Mouse (Mus musculus) liver, embryonic 14.5 days (tissue): ENCODE results near the gene Scly. TPM values are rescaled to one million over a fixed set of nuclear protein-coding genes. Genes with fewer than 3 reads are reported as not detected.

ENCODE experiments used
- ATAC-seq: fragments of 200-750 bp; cut with Nextera tagmentation; 2 replicates; pipeline ENCODE4 v1.8.0; 2017; ENCODE audit warnings: moderate number of reproducible peaks, mild to moderate bottlenecking, moderate library complexity; ENCODE audit not compliant: insufficient read depth
- DNase-seq, 3 experiments: peaks; one replicate each; pipeline ENCODE4 v3.0.0-alpha.2; 2012 to 2013; ENCODE audit warnings: low read depth in 3 of 3, low spot score in 3 of 3
- H3K27ac ChIP-seq: fragments of 300-500 bp; sonication (generic); 2 replicates; pipeline ENCODE4 v1.5.1; 2014; ENCODE audit warnings: moderate library complexity, mild to moderate bottlenecking, control low read depth, inconsistent platforms
- H3K27me3 ChIP-seq: fragments of 300-500 bp; sonication (generic); 2 replicates; pipeline ENCODE4 v1.6.1; 2014; ENCODE audit warnings: mild to moderate bottlenecking, low read length, moderate library complexity; ENCODE audit not compliant: control insufficient read depth, insufficient read depth
- H3K36me3 ChIP-seq: fragments of 300-500 bp; sonication (generic); replicated peaks from 2 replicates; pipeline ENCODE4 v1.6.1; 2014; ENCODE audit warnings: low read depth; ENCODE audit not compliant: control insufficient read depth, insufficient read depth
- H3K4me1 ChIP-seq, 2 experiments: fragments of 200-500 bp in 1 of 2; fragments of 300-500 bp in 1 of 2; sonication (generic) in 1 of 2; replicated peaks; 2 replicates each; pipeline ENCODE4 v1.6.1; 2012 to 2014; ENCODE audit warnings: antibody characterized with exemption in 1 of 2, inconsistent platforms in 1 of 2, low read length in 1 of 2; ENCODE audit not compliant: control insufficient read depth in 2 of 2, insufficient read depth in 2 of 2
- H3K4me2 ChIP-seq: fragments of 300-500 bp; sonication (generic); 2 replicates; pipeline ENCODE4 v1.6.1; 2014; ENCODE audit warnings: low read depth, mild to moderate bottlenecking, control low read depth, moderate library complexity
- H3K4me3 ChIP-seq, 2 experiments: fragments of 200-500 bp in 1 of 2; fragments of 300-500 bp in 1 of 2; sonication (generic) in 1 of 2; 2 replicates each; pipeline ENCODE4 v1.5.1; 2012 to 2014; ENCODE audit warnings: low read depth in 2 of 2, low read length in 2 of 2, mild to moderate bottlenecking in 2 of 2, control low read depth in 1 of 2, inconsistent platforms in 1 of 2, moderate library complexity in 1 of 2; ENCODE audit not compliant: insufficient read depth in 1 of 2
- H3K9ac ChIP-seq: fragments of 300-500 bp; sonication (generic); replicated peaks from 2 replicates; pipeline ENCODE4 v1.6.1; 2014; ENCODE audit warnings: mild to moderate bottlenecking, control low read depth, moderate library complexity
- H3K9me3 ChIP-seq: fragments of 300-500 bp; sonication (generic); 2 replicates; pipeline ENCODE4 v1.6.1; 2016; ENCODE audit warnings: low read length, mixed read lengths; ENCODE audit not compliant: control insufficient read depth
- CTCF ChIP-seq: IDR thresholded peaks from 2 replicates; pipeline ENCODE4 v1.5.1; 2016; ENCODE audit warnings: antibody characterized with exemption, low read depth, control low read depth
- EP300 ChIP-seq: IDR thresholded peaks from 2 replicates; pipeline ENCODE4 v1.6.1; 2016; ENCODE audit warnings: antibody characterized with exemption, low read depth
- WGBS: fragments of 180-500 bp; shearing (Covaris S2); extraction: QIAGEN DNeasy Blood & Tissue Kit; methylation state at CpG from one replicate; pipeline ENCODE4 v1.1.7; 2014; ENCODE audit not compliant: insufficient replicate concordance; 5-methylcytosine and 5-hydroxymethylcytosine counted together
- polyA plus RNA-seq, 2 experiments: library from polyadenylated mRNA; depleted of rRNA in 1 of 2; stranded (reverse) in 1 of 2; unstranded in 1 of 2; fragments of >200 nt; fragmentation: Nextera tagmentation in 1 of 2; extraction: Ambion mirVana in 1 of 2; gene quantifications; 2 replicates each; pipeline versions ENCODE4 v1.2.1 to v1.2.3; 2012 to 2014

The Scly gene
- polyA plus RNA-seq, 2 experiments: 21.0 TPM

GRCm38 (mm10) chr1:91324646-91325045 is 26.5 kb downstream of the Scly start:
- H3K9ac ChIP-seq: no peak overlapping the region
- H3K27ac ChIP-seq: no peak overlapping the region
- DNase-seq (no peak), ATAC-seq (no peak)
- no peak overlapping the region for H3K4me2 ChIP-seq
- H3K4me1 ChIP-seq: no peaks in the 10 kb centered on the region; a peak in 1 of 4 replicates
- TF ChIP-seq EP300 (no peak), CTCF (no peak)
- H3K27me3 ChIP-seq: no peaks in the 10 kb centered on the region
- no peaks in the 10 kb centered on the region for H3K36me3 ChIP-seq
- WGBS: 67% methylated on average over 2 of the region's 2 CpGs
- no peaks in the 10 kb centered on the region for H3K9me3 ChIP-seq
- H3K4me3 ChIP-seq: no peak overlapping the region

GRCm38 (mm10) chr1:91325488-91326042 is 27.4 kb downstream of the Scly start:
- WGBS: 45% methylated on average over 4 of the region's 4 CpGs
- no peak for DNase-seq

GRCm38 (mm10) chr1:91332102-91332501 is 34.0 kb downstream of the Scly start:
- Histone ChIP-seq H3K4me3 (no peak overlapping the region), H3K9me3 (no peaks in the 10 kb centered on the region), H3K4me2 (no peak overlapping the region), H3K36me3 (no peaks in the 10 kb centered on the region), H3K4me1 (0 out of 4 replicates have a peak, but pooled peaks cover 0 to 3% of the 10 kb centered on the region in 2 experiments), H3K27ac (no peak overlapping the region), H3K27me3 (no peaks in the 10 kb centered on the region), H3K9ac (no peak overlapping the region)
- TF ChIP-seq CTCF (no peak), EP300 (no peak)
- DNase-seq (no peak), ATAC-seq (no peak)
- 50% methylated on average over 4 of the region's 4 CpGs for WGBS

More at GRCm38 (mm10) chr1:91325488-91326042, 27.4 kb downstream of the Scly start:
- Histone ChIP-seq H3K4me2 (no peak overlapping the region), H3K9ac (no peak overlapping the region), H3K9me3 (no peaks in the 10 kb centered on the region), H3K4me3 (no peak overlapping the region), H3K4me1 (no peaks in the 10 kb centered on the region; a peak in 1 of 4 replicates), H3K27me3 (no peaks in the 10 kb centered on the region), H3K36me3 (no peaks in the 10 kb centered on the region), H3K27ac (no peak overlapping the region)
- TF ChIP-seq CTCF: no peak
- TF ChIP-seq EP300: no peak
- ATAC-seq: no peak

- DNase-seq (no peak), ATAC-seq (no peak)
- H3K4me3 ChIP-seq: no peak overlapping the region
- H3K4me1 ChIP-seq: 0 out of 4 replicates have a peak, but pooled peaks cover 0 to 3% of the 10 kb centered on the region in 2 experiments
- H3K27ac ChIP-seq: no peak overlapping the region
- H3K4me2 ChIP-seq: no peak overlapping the region
- H3K9ac ChIP-seq: no peak overlapping the region
- H3K27me3 ChIP-seq: no peaks in the 10 kb centered on the region
- H3K9me3 ChIP-seq: no peaks in the 10 kb centered on the region
- TF ChIP-seq CTCF: no peak
- H3K36me3 ChIP-seq: no peaks in the 10 kb centered on the region
Measured at GRCm38 (mm10) chr1:91333582-91333981, 35.4 kb downstream of the Scly start.

- 57% methylated on average over 7 of the region's 7 CpGs for WGBS
- TF ChIP-seq CTCF: no peak
- TF ChIP-seq EP300: no peak
- H3K27me3 ChIP-seq: no peaks in the 10 kb centered on the region; the same call in 1 of the 2 replicates
- DNase-seq: no peak
- no peak overlapping the region for H3K4me3 ChIP-seq
- H3K9me3 ChIP-seq: no peaks in the 10 kb centered on the region
- H3K36me3 ChIP-seq: no peaks in the 10 kb centered on the region
- H3K4me1 ChIP-seq: 0 out of 4 replicates have a peak, but pooled peaks cover 0 to 3% of the 10 kb centered on the region in 2 experiments
- ATAC-seq: no peak
- no peak overlapping the region for H3K27ac ChIP-seq
- no peak overlapping the region for H3K4me2 ChIP-seq
- no peak overlapping the region for H3K9ac ChIP-seq
Measured at GRCm38 (mm10) chr1:91337355-91337754, 39.2 kb downstream of the Scly start.
